Mouse (Mus musculus) thymus, adult 2 months (tissue): Measurements from ENCODE around the gene Gopc. TPM values are rescaled to one million over a fixed set of nuclear protein-coding genes. Genes with fewer than 3 reads are reported as not detected.

Source experiments
- DNase-seq: peaks from one replicate; pipeline ENCODE4 v3.0.0; 2021
- H3K27ac ChIP-seq: fragments of 200-500 bp; 2 replicates; pipeline ENCODE4 v1.5.1; 2012; ENCODE audit warnings: low read length, control low read depth; ENCODE audit not compliant: control insufficient read depth, insufficient read depth
- H3K27me3 ChIP-seq: fragments of 200-500 bp; 2 replicates; pipeline ENCODE4 v1.6.1; 2012; ENCODE audit warnings: mild to moderate bottlenecking, low read length, moderate library complexity, mixed read lengths; ENCODE audit not compliant: control insufficient read depth, insufficient read depth
- H3K36me3 ChIP-seq: fragments of 200-500 bp; 2 replicates; pipeline ENCODE4 v1.6.1; 2012; ENCODE audit warnings: mild to moderate bottlenecking, low read length, moderate library complexity; ENCODE audit not compliant: control insufficient read depth, insufficient read depth
- H3K4me1 ChIP-seq: fragments of 200-500 bp; replicated peaks from 2 replicates; pipeline ENCODE4 v1.6.1; 2012; ENCODE audit warnings: low read length; ENCODE audit not compliant: control insufficient read depth, insufficient read depth
- H3K4me3 ChIP-seq: fragments of 200-500 bp; 2 replicates; pipeline ENCODE4 v1.5.1; 2012; ENCODE audit warnings: mild to moderate bottlenecking, low read length, control low read depth, moderate library complexity; ENCODE audit not compliant: control insufficient read depth, insufficient read depth
- CTCF ChIP-seq: fragments of 200-500 bp; IDR thresholded peaks from 2 replicates; pipeline ENCODE4 v1.5.1; 2012; ENCODE audit warnings: mild to moderate bottlenecking, control low read depth, low read length, moderate library complexity, borderline replicate concordance; ENCODE audit not compliant: control insufficient read depth, poor library complexity, insufficient read depth; ENCODE audit errors: extremely low read depth
- POLR2A ChIP-seq: fragments of 200-500 bp; IDR thresholded peaks from 2 replicates; pipeline ENCODE4 v1.6.1; 2012; ENCODE audit warnings: mild to moderate bottlenecking, low read length, control low read depth, moderate library complexity; ENCODE audit not compliant: control insufficient read depth, poor library complexity, insufficient read depth; ENCODE audit errors: extremely low read depth
- WGBS: fragments of 180-500 bp; shearing (Covaris S2); methylation state at CpG from one replicate; pipeline ENCODE4 v1.1.7; 2018; 5-methylcytosine and 5-hydroxymethylcytosine counted together
- polyA plus RNA-seq: library from polyadenylated mRNA; depleted of rRNA; stranded (reverse); fragments of >200 nt; gene quantifications from 2 replicates; pipeline ENCODE4 v1.2.3, GENCODE M21; 2012

Gopc gene
- polyA plus RNA-seq, 1 experiment, result 4.7 TPM

GRCm38 (mm10) chr10:52415020-52415419, 33.1 kb upstream of the Gopc start:
- WGBS, result 86% methylated on average over 2 of the region's 2 CpGs
- no peak for DNase-seq
- Histone ChIP-seq H3K36me3 (no peaks in the 10 kb centered on the region), H3K27me3 (no peaks in the 10 kb centered on the region), H3K4me3 (no peak overlapping the region), H3K27ac (no peak overlapping the region), H3K4me1 (peaks cover 5% of the 10 kb centered on the region; the same call in 1 of the 2 replicates)
- TF ChIP-seq CTCF, result no peak

DNA sequence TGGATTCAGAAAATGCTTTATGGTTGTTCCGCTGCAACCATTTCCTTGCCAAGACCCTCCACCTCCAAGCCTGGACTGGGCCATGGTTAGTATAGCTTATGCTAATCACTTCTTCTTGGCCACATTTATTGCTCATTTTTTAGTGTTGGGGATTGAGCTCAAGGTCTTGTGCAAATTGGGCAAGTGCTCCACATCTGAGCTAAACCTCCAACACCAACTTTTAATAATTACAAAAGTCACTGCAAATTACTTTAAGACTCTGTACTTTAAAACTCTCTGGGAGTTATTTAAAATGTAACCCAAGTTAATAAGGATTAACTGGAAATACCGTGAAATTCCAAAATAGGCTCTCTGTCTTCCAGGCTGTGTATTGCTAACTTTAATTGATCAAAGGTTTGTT, 25.6 kb upstream of the Gopc start:
- 95% methylated on average over 2 of the region's 2 CpGs for WGBS
- no peak for DNase-seq

DNA sequence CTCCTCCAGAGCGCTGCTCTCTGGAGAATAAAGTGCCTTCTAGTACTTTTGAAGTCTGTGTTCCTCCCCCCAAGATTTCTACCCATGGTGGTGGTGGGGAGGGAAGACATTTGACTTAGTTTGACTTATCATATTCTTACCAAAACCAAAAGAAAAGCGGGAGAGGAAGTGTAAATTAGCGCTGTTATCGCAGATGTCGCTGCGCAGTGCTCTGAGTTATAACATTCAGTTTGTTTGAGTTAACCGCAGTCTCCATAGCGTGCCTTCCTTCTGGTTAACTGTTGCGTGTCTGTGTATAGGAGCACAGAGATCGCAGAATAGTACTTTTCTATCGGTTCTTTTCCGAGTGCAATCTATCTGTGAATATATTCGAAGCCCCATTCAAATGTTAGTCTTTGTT, 23.2 kb upstream of the Gopc start:
- no peak overlapping the region for H3K27ac ChIP-seq
- WGBS, result 91% methylated on average over 13 of the region's 13 CpGs
- no peaks in the 10 kb centered on the region for H3K36me3 ChIP-seq
- no peak overlapping the region for H3K4me3 ChIP-seq
- TF ChIP-seq POLR2A (no peak), CTCF (no peak)
- DNase-seq, result no peak
- H3K4me1 ChIP-seq, result no peaks in the 10 kb centered on the region
- no peaks in the 10 kb centered on the region for H3K27me3 ChIP-seq

More for the DNA sequence above, 25.6 kb upstream of the Gopc start:
- H3K27ac ChIP-seq, result no peak overlapping the region
- no peak overlapping the region for H3K4me3 ChIP-seq
- no peaks in the 10 kb centered on the region for H3K36me3 ChIP-seq
- no peak for TF ChIP-seq CTCF
- no peak for TF ChIP-seq POLR2A
- no peaks in the 10 kb centered on the region for H3K4me1 ChIP-seq
- no peaks in the 10 kb centered on the region for H3K27me3 ChIP-seq

DNA sequence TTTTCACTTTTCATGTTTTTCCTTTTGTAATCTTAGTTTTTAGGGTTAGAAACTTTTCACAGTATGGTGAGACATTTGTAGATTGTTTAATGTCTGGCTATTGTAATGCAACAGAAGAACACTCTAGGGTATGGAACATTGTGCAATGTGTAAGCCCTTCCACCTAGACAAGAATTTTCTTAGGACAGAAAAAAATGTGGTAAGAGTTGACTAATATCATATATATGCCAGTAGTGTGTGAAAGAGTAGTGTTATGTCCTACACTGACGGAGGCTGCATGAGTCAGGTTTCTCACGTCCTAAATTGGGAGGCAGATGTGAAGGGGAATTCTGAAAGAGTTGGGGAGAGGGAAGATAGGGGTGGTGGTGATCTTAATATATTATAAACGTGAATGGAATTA, 17.8 kb upstream of the Gopc start:
- Histone ChIP-seq H3K27me3 (no peaks in the 10 kb centered on the region), H3K36me3 (no peaks in the 10 kb centered on the region), H3K27ac (no peak overlapping the region), H3K4me1 (no peaks in the 10 kb centered on the region), H3K4me3 (no peak overlapping the region)
- TF ChIP-seq POLR2A, result no peak
- no peak for TF ChIP-seq CTCF
- DNase-seq, result no peak
- 76% methylated on average over 3 of the region's 3 CpGs for WGBS

DNA sequence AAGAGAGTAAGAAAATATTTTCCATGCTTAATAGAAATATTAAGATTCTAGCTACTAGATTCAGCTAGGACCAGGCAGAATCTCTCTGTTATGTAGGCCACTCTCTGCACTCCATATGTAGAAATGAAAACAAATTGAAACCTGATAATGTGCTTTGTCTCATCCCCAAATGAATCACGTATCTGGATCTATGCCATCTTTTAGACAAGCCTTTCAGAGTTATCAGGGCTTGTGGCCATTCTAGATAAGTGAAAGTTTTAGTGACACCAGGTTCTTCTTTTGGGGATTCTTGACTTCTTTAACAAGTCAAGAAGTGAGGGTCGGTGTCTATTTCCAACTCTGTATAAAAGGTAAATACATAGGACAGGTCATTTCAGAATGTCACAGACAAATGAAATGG, 16.8 kb upstream of the Gopc start:
- H3K4me1 ChIP-seq, result no peaks in the 10 kb centered on the region
- H3K27me3 ChIP-seq, result no peaks in the 10 kb centered on the region
- 91% methylated on average over 2 of the region's 2 CpGs for WGBS
- no peak overlapping the region for H3K27ac ChIP-seq
- H3K36me3 ChIP-seq, result no peaks in the 10 kb centered on the region
- no peak for TF ChIP-seq CTCF
- TF ChIP-seq POLR2A, result no peak
- no peak for DNase-seq
- H3K4me3 ChIP-seq, result no peak overlapping the region

GRCm38 (mm10) chr10:52396647-52397046, 14.7 kb upstream of the Gopc start:
- 95% methylated on average over 3 of the region's 3 CpGs for WGBS
- no peaks in the 10 kb centered on the region for H3K27me3 ChIP-seq
- H3K27ac ChIP-seq, result no peak overlapping the region
- H3K4me1 ChIP-seq, result no peaks in the 10 kb centered on the region
- TF ChIP-seq CTCF (no peak), POLR2A (no peak)
- no peaks in the 10 kb centered on the region for H3K36me3 ChIP-seq
- no peak for DNase-seq
- no peak overlapping the region for H3K4me3 ChIP-seq

GRCm38 (mm10) chr10:52391208-52391607, 9.3 kb upstream of the Gopc start:
- H3K4me3 ChIP-seq, result no peak overlapping the region
- TF ChIP-seq CTCF (no peak), POLR2A (no peak)
- H3K36me3 ChIP-seq, result no peaks in the 10 kb centered on the region
- 91% methylated on average over 2 of the region's 2 CpGs for WGBS
- no peak for DNase-seq
- H3K4me1 ChIP-seq, result no peaks in the 10 kb centered on the region
- H3K27ac ChIP-seq, result no peak overlapping the region
- H3K27me3 ChIP-seq, result no peaks in the 10 kb centered on the region

DNA sequence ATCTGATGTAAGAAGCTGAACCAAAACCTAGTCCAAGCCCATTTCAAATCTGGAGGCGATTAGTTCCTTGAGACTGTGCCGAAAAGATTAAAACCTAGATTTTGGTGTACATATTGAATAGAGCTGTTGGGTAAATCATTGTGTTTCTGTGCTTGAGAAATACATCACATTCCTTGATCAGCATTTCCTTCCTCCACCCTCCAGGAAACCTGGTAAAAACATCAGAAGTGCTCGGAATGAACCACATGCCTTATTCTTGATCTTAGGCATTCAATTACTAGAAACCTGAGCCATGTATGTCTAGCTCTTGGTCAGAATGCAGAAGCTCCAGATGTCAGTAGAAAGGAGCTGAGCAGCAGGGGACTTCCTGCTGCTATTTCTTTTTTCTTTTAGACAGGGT, 7.5 kb upstream of the Gopc start:
- DNase-seq, result no peak
- no peaks in the 10 kb centered on the region for H3K36me3 ChIP-seq
- H3K27me3 ChIP-seq, result no peaks in the 10 kb centered on the region
- WGBS, result 62% methylated on average over 3 of the region's 3 CpGs
- no peak overlapping the region for H3K27ac ChIP-seq
- TF ChIP-seq CTCF (no peak), POLR2A (no peak)
- H3K4me3 ChIP-seq, result no peak overlapping the region
- no peaks in the 10 kb centered on the region for H3K4me1 ChIP-seq
